Mouse (Mus musculus): ENCODE data around the gene Grk4. TPM values are rescaled to one million over a fixed set of nuclear protein-coding genes. Genes with fewer than 3 reads are reported as not detected.

Gene Grk4
- total RNA-seq, 1 experiment = 0.45 TPM

DNA sequence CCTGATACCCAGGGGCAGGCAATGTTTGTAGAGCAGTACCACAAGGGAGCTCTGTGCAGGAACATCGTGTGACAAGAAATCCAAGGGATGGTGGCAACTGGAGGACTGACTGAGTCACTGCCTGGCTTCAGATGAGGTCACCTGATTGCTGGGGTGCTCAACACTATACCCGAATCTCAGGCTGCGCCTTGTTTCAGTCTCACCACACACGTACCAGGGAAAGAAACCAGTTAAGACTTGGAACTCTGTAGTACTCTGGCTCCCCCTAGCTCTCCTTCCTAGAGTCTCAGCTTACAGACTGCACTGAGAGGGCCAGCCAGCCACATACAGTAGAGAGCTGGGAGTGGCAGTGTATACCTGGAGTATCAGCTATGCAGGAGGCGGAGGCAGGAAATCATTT is 17.2 kb upstream of the Grk4 start:
- Histone ChIP-seq H3K27ac (ENCODE audit: insufficient read depth, low read depth, low read length, poor library complexity, severe bottlenecking) (no peak overlapping the region), H3K36me3 (ENCODE audit: control insufficient read depth, insufficient read depth, low read length, poor library complexity, severe bottlenecking) (peaks cover 76% of the 10 kb centered on the region), H3K9ac (ENCODE audit: insufficient read depth, low read depth, low read length, poor library complexity, severe bottlenecking) (no peak overlapping the region), H3K9me3 (ENCODE audit: control insufficient read depth, insufficient read depth, low read depth, low read length) (no peaks in the 10 kb centered on the region), H3K4me1 (ENCODE audit: control insufficient read depth in 2 of 2, insufficient read depth in 2 of 2, low read length in 2 of 2, poor library complexity in 1 of 2) (0 out of 4 replicates have a peak, but pooled peaks cover 0 to 2% of the 10 kb centered on the region in 2 experiments), H3K4me3 (ENCODE audit: insufficient read depth in 1 of 2, low read depth in 1 of 2, low read length in 2 of 2, poor library complexity in 1 of 2, severe bottlenecking in 1 of 2) (no peak overlapping the region)
- in situ Hi-C loops (cut with MboI; ENCODE audit: low sequenced_read_pairs in 2 of 2, unreplicated experiment in 2 of 2) = loop anchor here in 1 of 2 experiments (10.0 kb wide), 1 partner anchor 128 kb away; the partner anchor contains the start of gene Tnip2
- TF ChIP-seq MAFK (IDR thresholded peaks at IDR 0.05; ENCODE audit: insufficient read depth, low read depth, low read length) (no peak), ZNF384 (IDR thresholded peaks at IDR 0.05; ENCODE audit: low read depth, low read length) (no peak), ZC3H11A (IDR thresholded peaks at IDR 0.05; ENCODE audit: borderline replicate concordance, low read depth, low read length) (no peak), CHD2 (IDR thresholded peaks at IDR 0.05; ENCODE audit: low read depth, low read length) (no peak)
- DNase-seq (ENCODE audit: low read depth, low spot score) = peak; percentile 47

DNA sequence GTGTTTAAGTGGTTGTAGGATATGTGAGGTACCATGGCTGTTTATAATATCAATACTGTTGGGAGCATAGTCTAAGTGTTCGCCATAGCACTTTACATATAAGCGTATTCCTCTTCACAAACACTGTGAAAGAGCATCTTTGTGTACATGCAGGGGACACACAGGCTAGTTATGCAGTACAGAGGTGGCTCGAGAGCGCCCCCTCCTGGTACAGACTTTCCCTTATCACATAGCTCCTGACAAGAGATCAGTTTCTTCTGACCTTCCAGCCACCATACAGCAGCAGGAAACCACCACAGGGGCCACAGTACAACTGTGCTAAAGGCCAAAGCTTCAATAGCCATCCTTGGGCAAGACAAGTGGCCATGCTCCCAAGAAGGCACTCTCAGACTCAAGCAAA is 12.6 kb upstream of the Grk4 start:
- Histone ChIP-seq H3K4me3 (ENCODE audit: insufficient read depth in 1 of 2, low read depth in 1 of 2, low read length in 2 of 2, poor library complexity in 1 of 2, severe bottlenecking in 1 of 2) (no peak overlapping the region), H3K27ac (ENCODE audit: insufficient read depth, low read depth, low read length, poor library complexity, severe bottlenecking) (no peak overlapping the region), H3K9ac (ENCODE audit: insufficient read depth, low read depth, low read length, poor library complexity, severe bottlenecking) (no peak overlapping the region), H3K36me3 (ENCODE audit: control insufficient read depth, insufficient read depth, low read length, poor library complexity, severe bottlenecking) (peaks cover 75% of the 10 kb centered on the region), H3K9me3 (ENCODE audit: control insufficient read depth, insufficient read depth, low read depth, low read length) (no peaks in the 10 kb centered on the region), H3K4me1 (ENCODE audit: control insufficient read depth in 2 of 2, insufficient read depth in 2 of 2, low read length in 2 of 2, poor library complexity in 1 of 2) (no peaks in the 10 kb centered on the region)
- DNase-seq (ENCODE audit: low read depth, low spot score) = peak; percentile 81
- in situ Hi-C loops (cut with MboI; ENCODE audit: low sequenced_read_pairs in 2 of 2, unreplicated experiment in 2 of 2) = loop anchor here in 1 of 2 experiments (10.0 kb wide), 1 partner anchor 133 kb away; the partner anchor contains the start of gene Tnip2
- TF ChIP-seq ZC3H11A (IDR thresholded peaks at IDR 0.05; ENCODE audit: borderline replicate concordance, low read depth, low read length) (no peak), CHD2 (IDR thresholded peaks at IDR 0.05; ENCODE audit: low read depth, low read length) (no peak), HCFC1 (IDR thresholded peaks at IDR 0.05; ENCODE audit: borderline replicate concordance, insufficient read depth, low read length) (no peak), ZNF384 (IDR thresholded peaks at IDR 0.05; ENCODE audit: low read depth, low read length) (no peak)

GRCm38 (mm10) chr5:34652961-34653360 is 7.2 kb upstream of the Grk4 start:
- Histone ChIP-seq H3K4me1 (ENCODE audit: control insufficient read depth in 2 of 2, insufficient read depth in 2 of 2, low read length in 2 of 2, poor library complexity in 1 of 2) (no peaks in the 10 kb centered on the region), H3K9ac (ENCODE audit: insufficient read depth, low read depth, low read length, poor library complexity, severe bottlenecking) (no peak overlapping the region), H3K27ac (ENCODE audit: insufficient read depth, low read depth, low read length, poor library complexity, severe bottlenecking) (no peak overlapping the region), H3K4me3 (ENCODE audit: insufficient read depth in 1 of 2, low read depth in 1 of 2, low read length in 2 of 2, poor library complexity in 1 of 2, severe bottlenecking in 1 of 2) (no peak overlapping the region), H3K36me3 (ENCODE audit: control insufficient read depth, insufficient read depth, low read length, poor library complexity, severe bottlenecking) (peaks cover 71% of the 10 kb centered on the region), H3K9me3 (ENCODE audit: control insufficient read depth, insufficient read depth, low read depth, low read length) (no peaks in the 10 kb centered on the region)
- no peak for TF ChIP-seq ZC3H11A (IDR thresholded peaks at IDR 0.05; ENCODE audit: borderline replicate concordance, low read depth, low read length)
- no peak for TF ChIP-seq MAFK (IDR thresholded peaks at IDR 0.05; ENCODE audit: insufficient read depth, low read depth, low read length)
- in situ Hi-C loops (cut with MboI; ENCODE audit: low sequenced_read_pairs in 2 of 2, unreplicated experiment in 2 of 2) = no loop called here
- DNase-seq (ENCODE audit: low read depth, low spot score) = no peak

DNA sequence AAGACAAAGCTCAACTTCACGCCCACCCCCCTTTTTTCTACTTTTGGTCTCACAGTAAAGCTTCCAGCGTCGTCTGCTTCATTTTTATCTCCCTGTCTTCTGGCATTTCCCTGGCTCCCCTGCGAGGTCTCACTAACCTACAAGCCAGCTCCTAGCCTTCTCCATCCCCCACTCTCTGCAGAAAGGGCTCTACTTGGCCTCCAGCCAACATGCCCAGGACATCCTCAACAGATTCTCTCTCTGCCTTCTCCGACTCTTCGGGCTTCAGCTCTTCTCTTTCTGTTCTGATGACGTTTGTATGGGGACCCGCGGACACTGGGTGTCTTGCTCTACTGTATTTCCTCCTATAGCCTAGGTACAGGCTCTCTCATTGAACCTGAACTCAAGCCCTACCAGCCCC is 5.3 kb upstream of the Grk4 start:
- no peak for DNase-seq (ENCODE audit: low read depth, low spot score)
- no peak for TF ChIP-seq ZNF384 (IDR thresholded peaks at IDR 0.05; ENCODE audit: low read depth, low read length)
- TF ChIP-seq ZC3H11A (IDR thresholded peaks at IDR 0.05; ENCODE audit: borderline replicate concordance, low read depth, low read length) = no peak
- TF ChIP-seq MAFK (IDR thresholded peaks at IDR 0.05; ENCODE audit: insufficient read depth, low read depth, low read length) = no peak
- no peak for TF ChIP-seq CHD2 (IDR thresholded peaks at IDR 0.05; ENCODE audit: low read depth, low read length)
- no peak for TF ChIP-seq HCFC1 (IDR thresholded peaks at IDR 0.05; ENCODE audit: borderline replicate concordance, insufficient read depth, low read length)
- Histone ChIP-seq H3K36me3 (ENCODE audit: control insufficient read depth, insufficient read depth, low read length, poor library complexity, severe bottlenecking) (peaks cover 57% of the 10 kb centered on the region), H3K4me3 (ENCODE audit: insufficient read depth in 1 of 2, low read depth in 1 of 2, low read length in 2 of 2, poor library complexity in 1 of 2, severe bottlenecking in 1 of 2) (no peak overlapping the region), H3K27ac (ENCODE audit: insufficient read depth, low read depth, low read length, poor library complexity, severe bottlenecking) (no peak overlapping the region), H3K9ac (ENCODE audit: insufficient read depth, low read depth, low read length, poor library complexity, severe bottlenecking) (no peak overlapping the region), H3K9me3 (ENCODE audit: control insufficient read depth, insufficient read depth, low read depth, low read length) (no peaks in the 10 kb centered on the region), H3K4me1 (ENCODE audit: control insufficient read depth in 2 of 2, insufficient read depth in 2 of 2, low read length in 2 of 2, poor library complexity in 1 of 2) (no peaks in the 10 kb centered on the region; a peak in 1 of 4 replicates)
- in situ Hi-C loops (cut with MboI; ENCODE audit: low sequenced_read_pairs in 2 of 2, unreplicated experiment in 2 of 2) = no loop called here

- H3K36me3 ChIP-seq (ENCODE audit: control insufficient read depth, insufficient read depth, low read length, poor library complexity, severe bottlenecking) = peaks cover 38% of the 10 kb centered on the region
- no peaks in the 10 kb centered on the region; a peak in 1 of 4 replicates for H3K4me1 ChIP-seq (ENCODE audit: control insufficient read depth in 2 of 2, insufficient read depth in 2 of 2, low read length in 2 of 2, poor library complexity in 1 of 2)
- no peak overlapping the region for H3K9ac ChIP-seq (ENCODE audit: insufficient read depth, low read depth, low read length, poor library complexity, severe bottlenecking)
- in situ Hi-C loops (cut with MboI; ENCODE audit: low sequenced_read_pairs in 2 of 2, unreplicated experiment in 2 of 2) = no loop called here
- no peak for TF ChIP-seq CHD2 (IDR thresholded peaks at IDR 0.05; ENCODE audit: low read depth, low read length)
- TF ChIP-seq ZC3H11A (IDR thresholded peaks at IDR 0.05; ENCODE audit: borderline replicate concordance, low read depth, low read length) = no peak
- TF ChIP-seq ZNF384 (IDR thresholded peaks at IDR 0.05; ENCODE audit: low read depth, low read length) = no peak
- no peak for TF ChIP-seq MAFK (IDR thresholded peaks at IDR 0.05; ENCODE audit: insufficient read depth, low read depth, low read length)
- no peak for TF ChIP-seq HCFC1 (IDR thresholded peaks at IDR 0.05; ENCODE audit: borderline replicate concordance, insufficient read depth, low read length)
- H3K9me3 ChIP-seq (ENCODE audit: control insufficient read depth, insufficient read depth, low read depth, low read length) = no peaks in the 10 kb centered on the region
- no peak overlapping the region for H3K27ac ChIP-seq (ENCODE audit: insufficient read depth, low read depth, low read length, poor library complexity, severe bottlenecking)
- DNase-seq (ENCODE audit: low read depth, low spot score) = no peak
- H3K4me3 ChIP-seq (ENCODE audit: insufficient read depth in 1 of 2, low read depth in 1 of 2, low read length in 2 of 2, poor library complexity in 1 of 2, severe bottlenecking in 1 of 2) = no peak overlapping the region
These were observed 2.6 kb upstream of the Grk4 start for GRCm38 (mm10) chr5:34657556-34657955.

All from ES-E14 (cell line).